Mouse (Mus musculus): ENCODE results near the gene Csnk1g2. TPM values are rescaled to one million over a fixed set of nuclear protein-coding genes. Genes with fewer than 3 reads are reported as not detected.

Gene Csnk1g2
- polyA plus RNA-seq, 1 experiment from 2014 or later, result 96.1 TPM

GRCm38 (mm10) chr10:80670531-80670930 lies 47.9 kb downstream of the Csnk1g2 start:
- no peak overlapping the region for H3K9ac ChIP-seq (ENCODE audit: low read depth, low read length)
- peaks cover 38% of the 10 kb centered on the region for H3K4me1 ChIP-seq (replicated peaks; ENCODE audit: control insufficient read depth, insufficient read depth, low read length)
- ATAC-seq (replicated peaks; ENCODE audit: low FRiP score), result no peak

DNA sequence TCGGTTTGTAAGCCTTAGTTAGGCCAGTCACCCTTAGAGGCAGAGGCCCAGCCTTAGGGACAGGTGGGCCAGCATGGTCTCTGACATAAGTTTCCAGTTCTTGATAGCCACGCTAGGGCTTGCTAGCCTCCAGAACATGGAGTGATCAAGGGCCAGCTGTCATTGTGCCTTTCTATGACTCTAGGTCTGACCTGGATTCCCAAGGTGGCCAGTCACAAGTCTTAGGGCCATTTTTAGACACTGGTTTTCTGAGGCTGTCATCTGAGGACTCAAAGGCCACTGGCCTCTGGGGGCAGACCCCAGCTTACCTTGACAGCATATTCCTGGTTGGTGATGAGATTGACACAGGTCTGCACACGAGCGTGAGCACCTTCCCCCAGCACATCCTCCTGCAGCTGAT lies 48.6 kb downstream of the Csnk1g2 start:
- H3K27me3 ChIP-seq (replicated peaks; ENCODE audit: control insufficient read depth, insufficient read depth, low read length), result no peaks in the 10 kb centered on the region
- no peak overlapping the region for H3K4me2 ChIP-seq
- H3K27ac ChIP-seq (ENCODE audit: low read depth, low read length), result no peak overlapping the region
- H3K9ac ChIP-seq (ENCODE audit: low read depth, low read length), result no peak overlapping the region
- H3K9me3 ChIP-seq (ENCODE audit: control insufficient read depth, low read length), result no peaks in the 10 kb centered on the region
- 89% methylated on average over 4 of the region's 4 CpGs for WGBS
- DNase-seq (ENCODE audit: low spot score) (no peak), ATAC-seq (replicated peaks; ENCODE audit: low FRiP score) (no peak)
- no peak overlapping the region for H3K4me3 ChIP-seq (ENCODE audit: low read depth, low read length)
- peaks cover 48% of the 10 kb centered on the region for H3K36me3 ChIP-seq (ENCODE audit: control insufficient read depth, insufficient read depth, low read length)
- peaks cover 31% of the 10 kb centered on the region for H3K4me1 ChIP-seq (replicated peaks; ENCODE audit: control insufficient read depth, insufficient read depth, low read length)

More at GRCm38 (mm10) chr10:80670531-80670930, 47.9 kb downstream of the Csnk1g2 start:
- 88% methylated on average over 2 of the region's 2 CpGs for WGBS
- H3K4me2 ChIP-seq, result no peak overlapping the region
- H3K9me3 ChIP-seq (ENCODE audit: control insufficient read depth, low read length), result no peaks in the 10 kb centered on the region
- H3K36me3 ChIP-seq (ENCODE audit: control insufficient read depth, insufficient read depth, low read length), result peaks cover 50% of the 10 kb centered on the region
- no peaks in the 10 kb centered on the region for H3K27me3 ChIP-seq (replicated peaks; ENCODE audit: control insufficient read depth, insufficient read depth, low read length)
- DNase-seq (ENCODE audit: low spot score), result no peak
- no peak overlapping the region for H3K27ac ChIP-seq (ENCODE audit: low read depth, low read length)
- no peak overlapping the region for H3K4me3 ChIP-seq (ENCODE audit: low read depth, low read length)

DNA sequence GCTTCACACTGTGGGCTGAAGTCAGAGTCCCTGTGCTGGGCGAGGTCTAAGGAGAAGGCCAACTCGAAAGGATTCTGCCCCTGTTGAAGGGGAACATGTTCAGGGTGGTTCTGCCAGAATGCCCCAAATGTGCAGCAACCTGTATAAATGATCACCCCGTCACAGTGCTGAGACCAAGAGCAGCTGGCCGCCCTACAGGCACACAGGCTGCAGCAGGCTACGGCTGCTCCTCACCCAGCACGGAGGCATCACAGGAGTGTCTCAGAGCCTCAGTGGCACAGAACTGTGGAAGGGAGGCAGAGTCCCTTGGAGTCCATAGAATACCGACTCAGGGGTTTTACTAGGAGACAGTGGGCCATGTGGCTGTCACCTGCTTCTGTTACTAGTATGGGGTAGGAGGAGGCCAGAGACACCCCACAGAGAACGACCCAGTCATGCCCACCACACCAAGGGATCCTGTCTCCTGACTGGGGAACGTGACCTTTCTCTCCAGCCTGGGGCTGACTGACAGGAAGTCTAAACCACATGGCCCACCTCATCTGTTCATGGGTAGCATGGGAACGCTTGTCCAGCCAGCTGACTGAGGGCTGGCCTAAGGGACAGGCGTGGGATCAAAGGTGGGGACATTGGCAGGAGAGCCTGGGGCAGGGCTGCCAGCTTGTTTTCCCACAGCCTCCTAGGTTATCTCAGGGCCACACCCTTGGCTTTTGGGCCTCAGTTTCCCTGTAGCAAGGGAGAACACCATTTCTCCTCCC lies 49.5 kb downstream of the Csnk1g2 start:
- H3K27ac ChIP-seq (ENCODE audit: low read depth, low read length), result no peak overlapping the region
- 84% methylated on average over 11 of the region's 11 CpGs for WGBS

GRCm38 (mm10) chr10:80673690-80674089 lies 51.1 kb downstream of the Csnk1g2 start:
- H3K4me1 ChIP-seq (replicated peaks; ENCODE audit: control insufficient read depth, insufficient read depth, low read length), result peaks cover 51% of the 10 kb centered on the region
- no peak for ATAC-seq (replicated peaks; ENCODE audit: low FRiP score)

More for the DNA sequence above, 49.5 kb downstream of the Csnk1g2 start:
- H3K4me2 ChIP-seq, result no peak overlapping the region
- no peak overlapping the region for H3K9ac ChIP-seq (ENCODE audit: low read depth, low read length)
- ATAC-seq (replicated peaks; ENCODE audit: low FRiP score) (no peak), DNase-seq (ENCODE audit: low spot score) (no peak)
- H3K36me3 ChIP-seq (ENCODE audit: control insufficient read depth, insufficient read depth, low read length), result peaks cover 40% of the 10 kb centered on the region
- peaks cover 35% of the 10 kb centered on the region for H3K4me1 ChIP-seq (replicated peaks; ENCODE audit: control insufficient read depth, insufficient read depth, low read length)
- no peak overlapping the region for H3K4me3 ChIP-seq (ENCODE audit: low read depth, low read length)
- H3K9me3 ChIP-seq (ENCODE audit: control insufficient read depth, low read length), result no peaks in the 10 kb centered on the region
- H3K27me3 ChIP-seq (replicated peaks; ENCODE audit: control insufficient read depth, insufficient read depth, low read length), result no peaks in the 10 kb centered on the region

GRCm38 (mm10) chr10:80674161-80674711 lies 51.6 kb downstream of the Csnk1g2 start:
- 72% methylated on average over 5 of the region's 5 CpGs for WGBS
- DNase-seq (ENCODE audit: low spot score) (no peak), ATAC-seq (replicated peaks; ENCODE audit: low FRiP score) (no peak)
- Histone ChIP-seq H3K36me3 (ENCODE audit: control insufficient read depth, insufficient read depth, low read length) (peaks cover 18% of the 10 kb centered on the region), H3K27ac (ENCODE audit: low read depth, low read length) (no peak overlapping the region), H3K27me3 (replicated peaks; ENCODE audit: control insufficient read depth, insufficient read depth, low read length) (no peaks in the 10 kb centered on the region), H3K9me3 (ENCODE audit: control insufficient read depth, low read length) (no peaks in the 10 kb centered on the region), H3K4me1 (replicated peaks; ENCODE audit: control insufficient read depth, insufficient read depth, low read length) (peaks cover 56% of the 10 kb centered on the region), H3K9ac (ENCODE audit: low read depth, low read length) (peak overlapping the region; percentile 97), H3K4me2 (peak overlapping the region; percentile 96), H3K4me3 (ENCODE audit: low read depth, low read length) (peak overlapping the region; percentile 94)

More at GRCm38 (mm10) chr10:80673690-80674089, 51.1 kb downstream of the Csnk1g2 start:
- WGBS, result 88% methylated on average over 3 of the region's 3 CpGs
- Histone ChIP-seq H3K36me3 (ENCODE audit: control insufficient read depth, insufficient read depth, low read length) (peaks cover 24% of the 10 kb centered on the region), H3K4me3 (ENCODE audit: low read depth, low read length) (peak overlapping the region; percentile 94), H3K27ac (ENCODE audit: low read depth, low read length) (no peak overlapping the region), H3K9me3 (ENCODE audit: control insufficient read depth, low read length) (no peaks in the 10 kb centered on the region), H3K27me3 (replicated peaks; ENCODE audit: control insufficient read depth, insufficient read depth, low read length) (no peaks in the 10 kb centered on the region), H3K9ac (ENCODE audit: low read depth, low read length) (peak overlapping the region; percentile 97), H3K4me2 (peak overlapping the region; percentile 96)
- DNase-seq (ENCODE audit: low spot score), result no peak

- no peak for ATAC-seq (replicated peaks; ENCODE audit: low FRiP score)
- Histone ChIP-seq H3K4me1 (replicated peaks; ENCODE audit: control insufficient read depth, insufficient read depth, low read length) (peaks cover 62% of the 10 kb centered on the region), H3K9me3 (ENCODE audit: control insufficient read depth, low read length) (no peaks in the 10 kb centered on the region), H3K27me3 (replicated peaks; ENCODE audit: control insufficient read depth, insufficient read depth, low read length) (no peaks in the 10 kb centered on the region), H3K4me3 (ENCODE audit: low read depth, low read length) (peak overlapping the region; percentile 94), H3K36me3 (ENCODE audit: control insufficient read depth, insufficient read depth, low read length) (peaks cover 12% of the 10 kb centered on the region; the same call in 1 of the 2 replicates), H3K27ac (ENCODE audit: low read depth, low read length) (peak overlapping the region; percentile 99), H3K9ac (ENCODE audit: low read depth, low read length) (peak overlapping the region; percentile 97), H3K4me2 (peak overlapping the region; percentile 96)
- no peak for DNase-seq (ENCODE audit: low spot score)
- WGBS, result 20% methylated on average over 6 of the region's 6 CpGs
Observed at GRCm38 (mm10) chr10:80674851-80675404, 52.3 kb downstream of the Csnk1g2 start.

DNA sequence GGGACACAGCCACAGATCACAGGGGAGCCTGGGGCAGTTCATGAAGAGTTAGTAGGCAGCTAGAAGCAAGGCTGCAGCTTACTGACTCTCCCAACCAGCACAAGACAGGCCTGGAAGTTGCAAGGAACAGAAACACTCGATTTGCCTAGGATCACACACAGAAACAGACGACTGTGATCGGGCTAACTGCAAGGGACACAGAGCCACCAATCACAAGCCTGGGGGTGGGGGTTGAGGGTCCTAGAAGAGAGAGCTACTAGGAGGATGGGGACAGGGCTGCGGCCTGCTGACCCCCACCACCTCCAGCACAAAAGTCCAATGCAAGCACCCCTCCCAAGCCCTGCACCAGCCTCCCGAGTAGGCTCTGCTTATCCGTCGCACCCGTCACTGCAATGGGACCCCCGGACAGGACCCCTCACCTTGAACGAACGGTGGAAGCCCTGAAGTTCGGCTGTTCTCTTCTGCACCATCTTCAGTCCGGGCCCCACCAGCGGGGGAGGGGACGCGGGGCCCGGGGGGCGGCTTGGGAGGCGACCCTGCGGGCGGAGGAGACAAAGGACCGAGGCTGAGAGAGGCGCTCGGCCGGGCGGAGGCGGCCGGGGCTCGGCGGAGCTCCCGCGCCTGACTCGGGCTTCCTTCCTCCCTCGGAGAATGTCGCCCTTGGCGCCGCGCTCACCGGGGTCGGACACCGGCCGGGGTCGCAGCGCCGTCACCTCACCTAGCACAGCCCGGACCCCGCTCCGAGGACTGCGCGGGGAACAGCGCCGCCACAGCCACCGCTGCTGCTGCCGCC lies 53.0 kb downstream of the Csnk1g2 start:
- no peaks in the 10 kb centered on the region for H3K27me3 ChIP-seq (replicated peaks; ENCODE audit: control insufficient read depth, insufficient read depth, low read length)
- under 1% methylated on average over 45 of the region's 54 CpGs for WGBS
- no peaks in the 10 kb centered on the region for H3K9me3 ChIP-seq (ENCODE audit: control insufficient read depth, low read length)
- peak overlapping the region; percentile 97 for H3K9ac ChIP-seq (ENCODE audit: low read depth, low read length)
- H3K4me3 ChIP-seq (ENCODE audit: low read depth, low read length), result peak overlapping the region; percentile 94
- DNase-seq (ENCODE audit: low spot score) (no peak), ATAC-seq (replicated peaks; ENCODE audit: low FRiP score) (no peak)
- peak overlapping the region; percentile 96 for H3K4me2 ChIP-seq
- peaks cover 62% of the 10 kb centered on the region for H3K4me1 ChIP-seq (replicated peaks; ENCODE audit: control insufficient read depth, insufficient read depth, low read length)
- H3K27ac ChIP-seq (ENCODE audit: low read depth, low read length), result peak overlapping the region; percentile 99
- H3K36me3 ChIP-seq (ENCODE audit: control insufficient read depth, insufficient read depth, low read length), result peaks cover 10% of the 10 kb centered on the region; the same call in 1 of the 2 replicates

DNA sequence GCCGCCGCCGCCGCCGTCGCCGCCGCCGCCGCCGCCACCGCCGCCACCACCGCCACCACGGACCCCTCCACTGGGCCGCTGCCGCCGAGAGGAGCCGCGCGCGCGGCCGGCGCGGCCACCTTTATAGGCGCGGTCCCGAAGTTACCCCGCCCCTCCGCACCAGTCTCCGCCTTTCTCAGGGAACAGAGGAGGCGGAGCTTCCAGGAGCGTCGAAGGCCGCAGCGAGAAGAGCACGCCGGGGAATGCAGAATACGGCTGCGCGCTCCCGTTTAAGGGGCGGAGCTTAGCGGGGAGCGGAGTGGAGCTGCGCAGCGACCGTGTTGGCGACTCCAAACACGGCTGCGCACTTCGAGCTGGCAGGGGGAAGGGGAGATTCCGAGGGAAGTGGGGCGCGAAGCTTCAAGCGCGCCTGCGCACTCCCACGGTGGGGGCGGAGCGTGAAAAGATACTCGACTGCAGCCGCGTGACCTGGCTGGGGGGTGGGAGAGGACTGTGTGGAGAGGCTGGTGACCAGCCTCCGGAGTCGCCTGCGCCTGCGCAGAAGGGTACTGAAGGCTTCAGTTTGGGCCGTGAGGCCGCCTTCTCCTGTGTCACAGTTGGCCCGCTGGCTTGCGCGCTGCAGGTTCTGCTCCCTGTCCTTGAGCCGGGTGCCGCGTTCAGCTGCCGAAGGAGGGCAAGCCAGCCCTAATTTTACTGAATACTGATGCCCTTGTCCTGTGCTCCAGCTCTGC lies 53.7 kb downstream of the Csnk1g2 start:
- ATAC-seq (replicated peaks; ENCODE audit: low FRiP score) (peak; percentile 85), DNase-seq (ENCODE audit: low spot score) (peak; percentile 99)
- peak overlapping the region; percentile 94 for H3K4me3 ChIP-seq (ENCODE audit: low read depth, low read length)
- peak overlapping the region; percentile 96 for H3K4me2 ChIP-seq
- under 1% methylated on average over 74 of the region's 78 CpGs for WGBS
- H3K27me3 ChIP-seq (replicated peaks; ENCODE audit: control insufficient read depth, insufficient read depth, low read length), result no peaks in the 10 kb centered on the region
- no peaks in the 10 kb centered on the region for H3K9me3 ChIP-seq (ENCODE audit: control insufficient read depth, low read length)
- H3K27ac ChIP-seq (ENCODE audit: low read depth, low read length), result peak overlapping the region; percentile 99
- H3K36me3 ChIP-seq (ENCODE audit: control insufficient read depth, insufficient read depth, low read length), result peaks cover 4% of the 10 kb centered on the region; the same call in 1 of the 2 replicates
- H3K4me1 ChIP-seq (replicated peaks; ENCODE audit: control insufficient read depth, insufficient read depth, low read length), result peaks cover 62% of the 10 kb centered on the region
- H3K9ac ChIP-seq (ENCODE audit: low read depth, low read length), result peak overlapping the region; percentile 97

Data from liver, embryonic 11.5 days (tissue).